Mouse (Mus musculus): ENCODE measurements at regions not wholly inside any gene's neighbourhood (a gene's known extent, or its start where the extent isn't known, plus 50 kb on each side); places are given as distances from the start of the nearest gene placed in this dataset.

DNA sequence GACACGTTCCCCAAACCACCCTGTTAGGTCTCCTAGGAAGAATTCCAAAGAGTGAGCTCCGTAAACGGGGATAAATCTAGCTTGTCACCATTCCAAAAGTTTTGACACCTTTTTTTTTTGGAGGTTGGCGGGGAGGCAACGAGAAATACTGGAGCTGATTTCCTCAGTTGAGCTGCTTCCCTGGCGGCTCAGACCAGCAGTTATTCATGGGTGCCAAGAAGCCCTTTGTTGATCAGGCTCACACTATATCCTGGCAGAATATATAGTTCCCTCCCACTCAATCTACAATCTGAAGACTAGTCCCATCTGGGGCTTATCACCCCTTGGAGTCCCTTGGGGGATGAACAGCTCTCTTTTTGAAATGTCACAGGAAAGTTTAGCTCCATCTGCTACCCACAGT lies 77.5 kb upstream of the Tiam2 start:
- peak in 1 of 2 experiments; percentile 43 for DNase-seq (ENCODE audit: low spot score in 2 of 2)

- DNase-seq (ENCODE audit: low spot score in 2 of 2): no peak
These were observed 77.1 kb upstream of the Tiam2 start for GRCm38 (mm10) chr17:3249320-3249719.

DNA sequence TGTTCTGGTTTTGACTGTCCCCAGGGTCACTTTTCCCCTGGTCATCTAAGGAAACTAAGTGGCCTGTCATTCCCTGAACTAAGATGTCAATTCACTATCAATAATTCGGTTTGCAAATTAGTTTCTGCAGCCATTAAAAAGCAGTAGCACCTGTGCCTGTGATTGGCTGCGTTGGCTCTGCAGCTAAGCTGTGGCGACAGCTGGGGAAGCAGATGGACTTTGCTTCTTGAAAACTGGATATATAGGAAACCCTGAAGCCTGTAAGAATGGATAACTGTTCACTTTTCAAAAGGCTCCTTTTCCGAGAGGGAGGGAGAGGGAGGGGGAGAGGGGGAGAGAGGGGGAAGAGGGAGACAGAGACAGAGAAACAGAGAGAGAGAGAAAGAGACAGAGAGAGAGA lies 75.2 kb upstream of the Tiam2 start:
- peak in 1 of 2 experiments; percentile 61 for DNase-seq (ENCODE audit: low spot score in 2 of 2)

DNA sequence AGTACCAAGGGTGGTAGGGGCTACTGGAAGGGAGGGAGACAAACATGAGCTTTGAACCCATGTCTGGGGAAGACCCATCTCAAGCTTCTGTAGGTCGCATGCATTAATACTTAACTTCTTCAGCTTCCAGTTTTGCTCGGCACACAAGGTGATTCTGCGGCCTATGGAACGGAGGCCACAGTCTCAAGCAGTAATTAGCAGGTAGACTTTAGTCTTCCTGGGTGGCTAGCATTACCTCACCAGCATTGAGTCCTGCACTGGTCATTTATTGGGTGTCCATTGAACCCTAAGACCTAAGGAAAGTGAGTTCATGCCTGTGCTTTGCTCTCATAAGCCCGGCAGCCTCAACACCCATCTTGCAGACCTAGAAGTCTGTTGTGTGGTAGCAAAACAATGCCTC lies 74.4 kb upstream of the Tiam2 start:
- no peak for DNase-seq (ENCODE audit: low spot score in 2 of 2)

DNA sequence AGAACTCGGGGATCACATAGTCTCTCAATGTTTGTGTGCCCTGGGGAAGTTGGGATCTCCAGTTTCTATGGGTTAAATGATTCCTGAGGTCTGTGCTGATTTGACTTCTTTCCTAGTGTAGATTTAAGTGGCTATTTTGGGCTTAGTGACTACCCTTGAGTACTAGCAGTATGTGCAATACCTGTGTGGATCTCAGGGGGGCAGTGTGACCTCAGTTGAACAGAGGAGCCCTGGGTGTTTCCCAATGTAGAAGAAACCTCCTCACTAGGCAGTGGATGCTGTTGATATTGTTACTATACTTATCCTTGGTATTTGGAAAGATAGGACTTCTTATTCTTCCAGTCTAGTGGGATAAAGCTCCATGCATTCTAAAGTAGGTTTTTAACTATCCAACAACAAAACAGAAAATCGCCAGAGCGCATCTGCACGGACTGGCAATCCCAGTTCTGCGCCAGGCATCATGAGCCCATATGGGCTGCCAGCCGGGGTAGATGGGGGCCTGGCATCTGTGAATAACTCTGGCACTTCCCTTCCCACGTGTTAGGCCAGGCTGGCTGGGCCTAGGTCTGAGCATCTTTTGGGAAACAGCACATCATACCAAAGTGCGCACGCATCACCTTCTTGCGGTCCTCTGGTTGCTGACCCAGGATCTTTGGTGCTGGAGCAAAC lies 72.7 kb upstream of the Tiam2 start:
- DNase-seq (ENCODE audit: low spot score in 2 of 2): peak; percentile 36 to 49

DNA sequence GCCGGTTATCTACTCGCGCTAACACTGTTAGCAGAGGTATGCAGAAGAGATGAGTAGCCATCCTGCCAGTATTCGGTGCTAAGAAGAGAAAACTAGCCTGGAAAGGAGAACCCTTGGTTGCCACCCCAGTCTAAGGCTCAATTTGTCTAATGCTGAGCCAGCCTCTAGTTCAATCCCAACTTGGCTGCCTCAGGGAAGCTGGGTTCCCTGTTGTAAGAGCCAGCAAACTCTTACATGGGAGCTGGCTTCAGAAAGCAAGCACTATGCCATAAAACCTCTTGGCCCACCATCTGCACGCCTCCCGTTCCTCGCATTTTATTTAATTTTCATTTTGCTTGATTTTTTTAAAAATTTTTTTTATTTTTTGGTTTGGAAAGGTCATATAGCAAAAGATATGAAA lies 69.6 kb upstream of the Tiam2 start:
- DNase-seq (ENCODE audit: low spot score in 2 of 2): no peak

- no peak for DNase-seq (ENCODE audit: low spot score in 2 of 2)
These were observed 67.4 kb upstream of the Tiam2 start for GRCm38 (mm10) chr17:3258811-3259510.

DNA sequence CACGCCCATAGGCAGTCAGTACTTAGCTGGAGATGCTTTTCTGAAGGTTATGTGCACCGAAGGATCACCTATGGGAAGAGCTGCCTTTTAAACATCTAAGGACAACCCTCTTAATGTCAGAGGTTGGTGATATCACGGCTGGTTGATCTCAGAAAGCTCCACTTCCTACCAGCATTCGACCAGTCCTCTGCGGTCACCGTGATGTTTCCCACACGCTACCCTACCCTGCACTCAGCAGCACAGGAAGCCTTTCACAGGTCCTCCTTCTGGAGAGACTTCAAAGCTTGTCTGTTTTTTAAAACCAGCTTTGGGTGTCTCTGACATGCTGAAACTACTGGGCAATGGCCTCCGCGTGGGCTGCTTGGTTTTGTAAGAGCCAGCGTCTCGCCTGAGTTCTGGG lies 65.6 kb upstream of the Tiam2 start:
- DNase-seq (ENCODE audit: low spot score in 2 of 2): no peak

DNA sequence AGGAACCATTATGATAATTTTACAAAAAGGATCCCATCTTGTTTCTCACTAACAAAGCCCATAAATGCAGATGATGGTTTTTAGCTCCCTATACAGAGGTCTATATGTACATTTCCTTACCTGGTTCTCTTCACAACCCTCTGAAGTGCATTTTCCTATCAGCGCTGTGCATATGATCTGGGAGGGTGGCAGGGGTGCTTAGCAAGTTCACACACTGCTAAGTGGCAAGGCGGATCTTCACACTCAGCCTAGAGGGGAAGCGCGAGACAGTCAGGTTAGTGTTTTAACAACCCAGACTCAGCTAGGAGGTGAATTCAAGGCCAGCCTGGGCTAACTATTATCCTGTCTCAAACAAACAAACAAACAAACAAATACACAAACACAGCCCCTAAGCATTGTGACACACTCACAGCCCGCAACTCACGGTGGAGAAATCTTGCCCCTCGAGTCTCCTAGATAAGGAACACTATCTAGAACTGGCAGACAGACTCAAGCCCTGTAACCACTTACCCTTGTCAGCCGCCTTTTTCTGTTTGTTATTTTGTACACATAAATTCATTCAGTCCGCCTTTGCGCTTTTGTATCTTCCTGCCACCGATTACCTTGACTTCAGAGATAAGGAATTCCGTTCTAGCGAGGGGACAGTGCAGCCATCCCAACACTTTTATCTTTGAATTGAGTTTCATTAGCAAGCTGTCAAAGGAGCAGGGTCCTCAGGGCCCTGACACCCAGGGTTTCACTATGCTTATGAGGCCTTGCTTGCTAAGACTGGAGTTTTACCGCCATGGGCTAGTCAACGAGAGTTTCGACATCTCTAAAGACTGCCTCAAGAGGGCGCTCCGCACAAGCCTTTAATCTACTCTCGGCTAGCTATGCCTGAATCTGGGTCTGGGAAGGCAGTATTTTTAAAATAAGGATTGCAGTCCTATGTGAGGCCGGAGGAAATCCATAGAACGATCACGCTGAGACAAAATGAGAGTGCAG lies 53.0 kb upstream of the Tiam2 start:
- peak; percentile 60 to 85 for DNase-seq (ENCODE audit: low spot score in 2 of 2)

GRCm38 (mm10) chr17:3274449-3275285 lies 51.7 kb upstream of the Tiam2 start:
- no peak for DNase-seq (ENCODE audit: low spot score in 2 of 2)
